Mouse (Mus musculus): ENCODE results near the gene Slc4a11.
"Not testable (repeated sequence)": the region's sequence is repeated elsewhere in the genome, so short reads cannot be mapped to it uniquely, and the experiment has no call there.

Gene Slc4a11

GRCm38 (mm10) chr2:130677211-130677610 lies 20.1 kb downstream of the Slc4a11 start:
- DNase-seq, result no peak

GRCm38 (mm10) chr2:130667559-130667958 lies 29.8 kb downstream of the Slc4a11 start, which contains the start of gene Itpa:
Itpa (plus strand) TSS chr2:130667610.
- peak; percentile 88 for DNase-seq

- DNase-seq, result peak; percentile 90
Measured at GRCm38 (mm10) chr2:130664102-130664701, 33.1 kb downstream of the Slc4a11 start, which contains the start of gene Ddrgk1. Ddrgk1 (minus strand) TSS chr2:130664659.

GRCm38 (mm10) chr2:130663342-130663741 lies 34.0 kb downstream of the Slc4a11 start:
- DNase-seq, result no peak

GRCm38 (mm10) chr2:130658530-130658929 lies 38.8 kb downstream of the Slc4a11 start:
- DNase-seq, result no peak

GRCm38 (mm10) chr2:130657541-130657940 lies 39.8 kb downstream of the Slc4a11 start:
- DNase-seq, result no peak

GRCm38 (mm10) chr2:130656536-130656935 lies 40.8 kb downstream of the Slc4a11 start:
- no peak for DNase-seq

- no peak for DNase-seq
Measured at GRCm38 (mm10) chr2:130655660-130656339, 41.5 kb downstream of the Slc4a11 start.

GRCm38 (mm10) chr2:130653760-130654159 lies 43.6 kb downstream of the Slc4a11 start:
- no peak for DNase-seq

- DNase-seq, result no peak
Measured at GRCm38 (mm10) chr2:130653303-130653702, 44.0 kb downstream of the Slc4a11 start.

- DNase-seq, result not testable (repeated sequence)
Measured at GRCm38 (mm10) chr2:130649028-130649427, 48.3 kb downstream of the Slc4a11 start.

- DNase-seq, result no peak
Measured at GRCm38 (mm10) chr2:130645198-130645597, 52.1 kb downstream of the Slc4a11 start.

- DNase-seq, result peak; percentile 96
Measured at GRCm38 (mm10) chr2:130642684-130643369, 54.5 kb downstream of the Slc4a11 start, which contains the start of gene Lzts3. Lzts3 (minus strand) TSS chr2:130642803.

GRCm38 (mm10) chr2:130642197-130642660 lies 55.1 kb downstream of the Slc4a11 start:
- no peak for DNase-seq

GRCm38 (mm10) chr2:130641351-130642025 lies 55.8 kb downstream of the Slc4a11 start:
- no peak for DNase-seq

GRCm38 (mm10) chr2:130639276-130639675 lies 58.0 kb downstream of the Slc4a11 start:
- no peak for DNase-seq

GRCm38 (mm10) chr2:130638101-130638611 lies 59.2 kb downstream of the Slc4a11 start:
- peak; percentile 32 for DNase-seq

- DNase-seq, result peak; percentile 82
Measured at GRCm38 (mm10) chr2:130635847-130636246, 61.5 kb downstream of the Slc4a11 start.

GRCm38 (mm10) chr2:130634739-130635411 lies 62.4 kb downstream of the Slc4a11 start:
- DNase-seq, result peak; percentile 61

All from thymus, postnatal 4 days (tissue).